Mouse (Mus musculus): ENCODE results near the gene BC034090. TPM values are rescaled to one million over a fixed set of nuclear protein-coding genes. Genes with fewer than 3 reads are reported as not detected.

Gene BC034090
- 0.13 and 0.17 TPM in 2 replicates for polyA plus RNA-seq (2012; ENCODE audit: low replicate concordance)

GRCm38 (mm10) chr1:155243797-155244770 is at the start of gene BC034090:
Gene BC034090 (minus strand): TSS chr1:155244444.

Other genes starting within 250 kb of the BC034090 start
- 88.4 and 278 TPM in 2 replicates for gene Ier5, start 144.8 kb downstream of the BC034090 start, polyA plus RNA-seq (2012; ENCODE audit: low replicate concordance)
- 0.61 and 1.7 TPM in 2 replicates for gene Mr1, start 97.6 kb downstream of the BC034090 start, polyA plus RNA-seq (2012; ENCODE audit: low replicate concordance)
- 109 and 135 TPM in 2 replicates for gene Stx6, start 85.7 kb downstream of the BC034090 start, polyA plus RNA-seq (2012; ENCODE audit: low replicate concordance)
- gene Xpr1, start 173.0 kb upstream of the BC034090 start, polyA plus RNA-seq (2012; ENCODE audit: low replicate concordance): 8.6 and 9.1 TPM in 2 replicates

All from hematopoietic multipotent progenitor cell, adult 10-12 weeks (in vitro differentiated cells).